Comparison of ENCODE assay signal across 9 mouse cellular contexts in the genomic region with DNA sequence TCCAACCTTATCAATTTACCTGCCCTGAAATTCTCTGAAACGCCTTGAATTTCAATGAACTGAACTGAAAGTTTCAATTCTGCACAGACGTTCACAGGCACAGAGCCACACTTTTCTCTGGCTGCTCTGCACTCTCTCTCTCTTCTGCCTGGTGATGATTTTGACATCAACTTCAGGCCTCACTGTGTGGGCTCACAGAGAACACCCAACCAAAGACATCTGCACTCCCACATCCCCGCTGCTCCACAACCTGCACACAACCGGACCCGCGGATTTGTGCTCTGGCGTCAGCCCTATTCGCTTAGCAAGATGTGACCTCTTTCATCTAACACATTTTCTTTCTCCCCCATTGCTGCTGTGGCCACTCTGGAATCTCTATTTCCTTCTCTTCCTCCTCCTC. TPM values are rescaled to one million over a fixed set of nuclear protein-coding genes. Genes with fewer than 3 reads are reported as not detected.
DNase-seq lines count a peak whose midpoint lies in the region; ATAC-seq lines count a peak whose summit lies in the region.
"Had no signal": no experiment of that assay in that cellular context is flagged by ENCODE, and none has a peak within 500 bp of the region (broad histone marks: within the 10 kb centered on the region; RNA-seq: fewer than 3 reads in every experiment).

No protein-coding gene starts in this region.

- H3K36me3 ChIP-seq in megakaryocyte, embryonic 14.5 days (replicated peaks; ENCODE audit: low read length): peaks cover 4% of the 10 kb centered on the region
- no peaks in the 10 kb centered on the region for H3K36me3 ChIP-seq in midbrain, embryonic 10.5 days

- no peaks in the 10 kb centered on the region for H3K9me3 ChIP-seq in megakaryocyte, embryonic 14.5 days
- no peaks in the 10 kb centered on the region for H3K9me3 ChIP-seq in midbrain, embryonic 10.5 days (replicated peaks)

- H3K4me1 ChIP-seq in megakaryocyte, embryonic 14.5 days: peaks cover 64% of the 10 kb centered on the region
- peaks cover 30% of the 10 kb centered on the region for H3K4me1 ChIP-seq in midbrain, embryonic 10.5 days

- WGBS in midbrain, embryonic 10.5 days: 31% methylated on average over 8 of the region's 8 CpGs

- peak; percentile 22 for DNase-seq in embryo, embryonic 10.5 days (ENCODE audit: low spot score)
- no peak for DNase-seq in embryo, embryonic 10 days (ENCODE audit: low spot score)
- DNase-seq in midbrain, embryonic 10.5 days (ENCODE audit: low spot score): no peak
- no peak for DNase-seq in urinary bladder, adult 2 months (ENCODE audit: low spot score)
- DNase-seq in left cerebral cortex, adult 9 months (ENCODE audit: low spot score in 2 of 2): no peak

- H3K27me3 ChIP-seq in megakaryocyte, embryonic 14.5 days (replicated peaks): no peaks in the 10 kb centered on the region
- H3K27me3 ChIP-seq in midbrain, embryonic 10.5 days (ENCODE audit: low read depth, poor library complexity, severe bottlenecking): 0 out of 2 replicates have a peak, but pooled peaks cover 5% of the 10 kb centered on the region

- peak overlapping the region; percentile 99 for H3K4me3 ChIP-seq in megakaryocyte, embryonic 14.5 days (replicated peaks)
- peak overlapping the region; percentile 89 for H3K4me3 ChIP-seq in midbrain, embryonic 10.5 days

- H3K27ac ChIP-seq in midbrain, embryonic 10.5 days (replicated peaks): no peak overlapping the region

- ATAC-seq in megakaryocyte, adult 5-6 weeks (ENCODE audit: poor library complexity, severe bottlenecking): no peak
- ATAC-seq in granulocyte monocyte progenitor cell, adult 5-6 weeks (replicated peaks; ENCODE audit: poor library complexity, severe bottlenecking): peak; percentile 6; the same call in 1 of the 2 replicates

RNA-seq across cellular contexts. Expression of gene Klrb1b, which starts 18.0 kb away (rescaled TPM):
- not detected in 2 replicates for polyA plus RNA-seq in megakaryocyte, embryonic 14.5 days (2012; ENCODE audit: insufficient read depth, low replicate concordance)
- total RNA-seq in megakaryocyte, adult 5-6 weeks (2015): 4.5 and 11.2 TPM in 2 replicates
- 2.6 and 3.6 TPM in 2 replicates for total RNA-seq in megakaryocyte, adult 5-6 weeks (2017)
- not detected in 2 replicates for total RNA-seq in granulocyte monocyte progenitor cell, adult 5-6 weeks (2014; fragmentation: Nextera tagmentation)
- 0.09 TPM in 1 of 2 replicates, not detected in the other for total RNA-seq in granulocyte monocyte progenitor cell, adult 5-6 weeks (2017)
- polyA plus RNA-seq in midbrain, embryonic 10.5 days (2016; fragmentation: Nextera tagmentation; extraction: Ambion mirVana): not detected in 2 replicates
- polyA plus RNA-seq in urinary bladder, adult 2 months (2012; rRNA removed): 0.92 and 0.93 TPM in 2 replicates
- total RNA-seq: heart, postnatal 10 days had no signal

RNA-seq across cellular contexts. Expression of gene Gm44511, which starts 18.0 kb away (rescaled TPM):
- not detected in 2 replicates for polyA plus RNA-seq in megakaryocyte, embryonic 14.5 days (2012; ENCODE audit: insufficient read depth, low replicate concordance)
- 2.7 TPM in 1 of 2 replicates, not detected in the other for total RNA-seq in megakaryocyte, adult 5-6 weeks (2015)
- total RNA-seq in megakaryocyte, adult 5-6 weeks (2017): 3.4 TPM in 1 of 2 replicates, not detected in the other
- total RNA-seq in granulocyte monocyte progenitor cell, adult 5-6 weeks (2014; fragmentation: Nextera tagmentation): not detected in 2 replicates
- not detected in 2 replicates for total RNA-seq in granulocyte monocyte progenitor cell, adult 5-6 weeks (2017)
- polyA plus RNA-seq in midbrain, embryonic 10.5 days (2016; fragmentation: Nextera tagmentation; extraction: Ambion mirVana): not detected in 2 replicates
- 0.23 and 0.43 TPM in 2 replicates for polyA plus RNA-seq in urinary bladder, adult 2 months (2012; rRNA removed)
- total RNA-seq: heart, postnatal 10 days had no signal

RNA-seq across cellular contexts. Expression of gene Clec2i, which starts 43.3 kb away (rescaled TPM):
- polyA plus RNA-seq in megakaryocyte, embryonic 14.5 days (2012; ENCODE audit: insufficient read depth, low replicate concordance): not detected in 2 replicates
- total RNA-seq in megakaryocyte, adult 5-6 weeks (2015): 34.3 and 38.5 TPM in 2 replicates
- total RNA-seq in megakaryocyte, adult 5-6 weeks (2017): 58.0 and 59.7 TPM in 2 replicates
- total RNA-seq in granulocyte monocyte progenitor cell, adult 5-6 weeks (2014; fragmentation: Nextera tagmentation): 4.2 and 4.6 TPM in 2 replicates
- total RNA-seq in granulocyte monocyte progenitor cell, adult 5-6 weeks (2017): 9.5 and 14.1 TPM in 2 replicates
- 0.16 TPM in 1 of 2 replicates, not detected in the other for polyA plus RNA-seq in midbrain, embryonic 10.5 days (2016; fragmentation: Nextera tagmentation; extraction: Ambion mirVana)
- 0.86 and 1.0 TPM in 2 replicates for polyA plus RNA-seq in urinary bladder, adult 2 months (2012; rRNA removed)

RNA-seq across cellular contexts. Expression of gene BC035044, which starts 46.8 kb away (rescaled TPM):
- polyA plus RNA-seq in megakaryocyte, embryonic 14.5 days (2012; ENCODE audit: insufficient read depth, low replicate concordance): 0.43 TPM in 1 of 2 replicates, not detected in the other
- 154 and 164 TPM in 2 replicates for total RNA-seq in megakaryocyte, adult 5-6 weeks (2015)
- 141 and 149 TPM in 2 replicates for total RNA-seq in megakaryocyte, adult 5-6 weeks (2017)
- total RNA-seq in granulocyte monocyte progenitor cell, adult 5-6 weeks (2014; fragmentation: Nextera tagmentation): 231 and 260 TPM in 2 replicates
- 296 and 376 TPM in 2 replicates for total RNA-seq in granulocyte monocyte progenitor cell, adult 5-6 weeks (2017)
- 1.3 and 1.4 TPM in 2 replicates for polyA plus RNA-seq in midbrain, embryonic 10.5 days (2016; fragmentation: Nextera tagmentation; extraction: Ambion mirVana)
- polyA plus RNA-seq in urinary bladder, adult 2 months (2012; rRNA removed): 3.2 and 3.4 TPM in 2 replicates

RNA-seq across cellular contexts. Expression of gene Klrb1c, which starts 55.1 kb away (rescaled TPM):
- not detected in 2 replicates for polyA plus RNA-seq in megakaryocyte, embryonic 14.5 days (2012; ENCODE audit: insufficient read depth, low replicate concordance)
- 4.7 and 10.0 TPM in 2 replicates for total RNA-seq in megakaryocyte, adult 5-6 weeks (2015)
- total RNA-seq in megakaryocyte, adult 5-6 weeks (2017): 6.8 and 8.4 TPM in 2 replicates
- not detected in 2 replicates for total RNA-seq in granulocyte monocyte progenitor cell, adult 5-6 weeks (2014; fragmentation: Nextera tagmentation)
- total RNA-seq in granulocyte monocyte progenitor cell, adult 5-6 weeks (2017): 0.34 and 1.0 TPM in 2 replicates
- not detected in 2 replicates for polyA plus RNA-seq in midbrain, embryonic 10.5 days (2016; fragmentation: Nextera tagmentation; extraction: Ambion mirVana)
- 1.1 TPM in 2 replicates for polyA plus RNA-seq in urinary bladder, adult 2 months (2012; rRNA removed)
- total RNA-seq: heart, postnatal 10 days had no signal
